Mouse (Mus musculus): ENCODE results near the gene Ciz1.

DNA sequence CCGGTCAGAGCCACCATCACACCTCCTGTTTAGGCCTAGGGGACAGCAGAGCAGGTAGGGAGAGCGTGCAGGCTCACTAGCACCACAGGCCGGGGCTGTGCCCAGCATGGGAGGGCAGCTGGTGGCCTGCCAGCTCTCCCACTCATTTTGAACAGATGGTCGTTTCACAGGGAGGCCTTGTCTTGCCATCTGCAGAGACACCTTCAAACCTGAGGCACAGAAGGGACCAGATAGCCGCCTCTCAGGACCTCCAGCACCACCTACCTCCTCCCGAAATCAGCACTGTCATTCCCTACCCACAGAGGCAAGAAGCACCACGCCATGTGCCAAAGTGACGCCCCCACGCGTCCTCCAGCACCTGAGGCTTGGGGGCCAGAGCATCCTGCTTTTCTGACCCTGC is 8.1 kb upstream of the Ciz1 start:
- TF ChIP-seq CTCF (IDR thresholded peaks at IDR 0.05; ENCODE audit: borderline replicate concordance, extremely low read depth, insufficient read depth, insufficient read length) (no peak), POLR2A (IDR thresholded peaks at IDR 0.05; ENCODE audit: borderline replicate concordance, extremely low read depth, insufficient read depth, insufficient read length, poor library complexity, severe bottlenecking) (no peak)

Data from brain, embryonic 14.5 days (tissue).